Mouse (Mus musculus) hindbrain, embryonic 14.5 days (tissue): Measurements from ENCODE around the gene Mb21d2. TPM values are rescaled to one million over a fixed set of nuclear protein-coding genes. Genes with fewer than 3 reads are reported as not detected.

Source experiments
- ATAC-seq: fragments of 200-750 bp; cut with Nextera tagmentation; 2 replicates; pipeline ENCODE4 v1.8.0; 2017; ENCODE audit warnings: moderate number of reproducible peaks, mild to moderate bottlenecking, moderate TSS enrichment, moderate library complexity; ENCODE audit not compliant: low FRiP score
- DNase-seq: peaks from one replicate; pipeline ENCODE4 v3.0.0-alpha.2; 2015; ENCODE audit warnings: low spot score
- H3K27ac ChIP-seq: fragments of 300-500 bp; sonication (generic); 2 replicates; pipeline ENCODE4 v1.5.1; 2014; ENCODE audit warnings: mild to moderate bottlenecking, moderate library complexity
- H3K27me3 ChIP-seq: fragments of 300-500 bp; sonication (generic); 2 replicates; pipeline ENCODE4 v1.6.1; 2014; ENCODE audit warnings: mild to moderate bottlenecking, low read length, mixed read lengths; ENCODE audit not compliant: control insufficient read depth, insufficient read depth
- H3K36me3 ChIP-seq: fragments of 300-500 bp; sonication (generic); replicated peaks from 2 replicates; pipeline ENCODE4 v1.6.1; 2014; ENCODE audit not compliant: control insufficient read depth, insufficient read depth
- H3K4me1 ChIP-seq: fragments of 300-500 bp; sonication (generic); replicated peaks from 2 replicates; pipeline ENCODE4 v1.6.1; 2014; ENCODE audit warnings: antibody characterized with exemption, low read length, mixed read lengths; ENCODE audit not compliant: control insufficient read depth, insufficient read depth
- H3K4me2 ChIP-seq: fragments of 300-500 bp; sonication (generic); replicated peaks from 2 replicates; pipeline ENCODE4 v1.6.1; 2014; ENCODE audit warnings: mild to moderate bottlenecking, moderate library complexity
- H3K4me3 ChIP-seq: fragments of 300-500 bp; sonication (generic); replicated peaks from 2 replicates; pipeline ENCODE4 v1.5.1; 2014; ENCODE audit warnings: mild to moderate bottlenecking, low read length
- H3K9ac ChIP-seq: fragments of 300-500 bp; sonication (generic); 2 replicates; pipeline ENCODE4 v1.6.1; 2014
- H3K9me3 ChIP-seq: fragments of 300-500 bp; sonication (generic); 2 replicates; pipeline ENCODE4 v1.6.1; 2016; ENCODE audit warnings: low read length; ENCODE audit not compliant: control insufficient read depth
- WGBS: fragments of 180-500 bp; shearing (Covaris S2); extraction: QIAGEN DNeasy Blood & Tissue Kit; methylation state at CpG from one replicate; pipeline ENCODE4 v1.1.7; 2014; 5-methylcytosine and 5-hydroxymethylcytosine counted together
- polyA plus RNA-seq: library from polyadenylated mRNA; unstranded; fragments of >200 nt; fragmentation: Nextera tagmentation; extraction: Ambion mirVana; gene quantifications from 2 replicates; pipeline ENCODE4 v1.2.1, GENCODE M21; 2014

Gene Mb21d2
- polyA plus RNA-seq, 1 experiment from 2014 or later, result 19.5 TPM

DNA sequence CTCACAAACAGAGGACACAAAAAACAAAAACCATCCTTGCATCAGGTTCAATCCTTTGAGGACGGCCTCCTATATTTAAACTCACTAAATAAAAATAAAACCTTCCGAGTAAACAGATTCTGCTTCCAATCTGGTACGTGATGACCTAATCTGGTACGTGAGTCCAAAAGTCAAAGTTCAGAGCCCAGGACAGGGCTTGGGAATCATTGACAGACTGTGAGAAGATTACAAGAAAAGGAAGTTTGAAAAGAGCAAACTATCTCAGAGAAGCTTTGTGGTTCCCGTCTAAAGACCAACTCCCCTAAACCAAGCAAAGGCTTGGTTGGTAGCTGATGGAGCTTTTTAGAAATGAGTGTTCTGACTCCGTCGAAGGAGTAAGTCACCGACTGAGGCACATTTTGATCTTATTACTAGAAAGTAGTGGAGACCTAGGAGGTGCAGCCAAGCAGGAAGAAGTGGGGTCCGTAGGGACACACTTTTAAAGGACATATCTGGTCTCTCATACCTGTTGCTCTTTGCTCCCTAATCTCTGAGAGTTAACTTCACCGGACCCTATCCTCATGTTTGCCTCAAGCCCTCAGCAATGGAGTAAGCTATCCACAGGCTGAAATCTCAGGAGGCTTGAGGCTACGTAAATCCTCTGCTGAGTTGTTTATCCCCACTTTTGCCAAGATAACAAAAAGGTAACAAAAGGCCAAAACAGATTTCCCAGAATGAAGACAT lies 23.7 kb downstream of the Mb21d2 start:
- Histone ChIP-seq H3K9ac (no peak overlapping the region), H3K9me3 (no peaks in the 10 kb centered on the region), H3K4me1 (peaks cover 7% of the 10 kb centered on the region), H3K4me2 (no peak overlapping the region), H3K4me3 (no peak overlapping the region), H3K27me3 (no peaks in the 10 kb centered on the region), H3K36me3 (no peaks in the 10 kb centered on the region), H3K27ac (no peak overlapping the region)
- ATAC-seq (no peak), DNase-seq (no peak)
- WGBS, result 89% methylated on average over 11 of the region's 11 CpGs

DNA sequence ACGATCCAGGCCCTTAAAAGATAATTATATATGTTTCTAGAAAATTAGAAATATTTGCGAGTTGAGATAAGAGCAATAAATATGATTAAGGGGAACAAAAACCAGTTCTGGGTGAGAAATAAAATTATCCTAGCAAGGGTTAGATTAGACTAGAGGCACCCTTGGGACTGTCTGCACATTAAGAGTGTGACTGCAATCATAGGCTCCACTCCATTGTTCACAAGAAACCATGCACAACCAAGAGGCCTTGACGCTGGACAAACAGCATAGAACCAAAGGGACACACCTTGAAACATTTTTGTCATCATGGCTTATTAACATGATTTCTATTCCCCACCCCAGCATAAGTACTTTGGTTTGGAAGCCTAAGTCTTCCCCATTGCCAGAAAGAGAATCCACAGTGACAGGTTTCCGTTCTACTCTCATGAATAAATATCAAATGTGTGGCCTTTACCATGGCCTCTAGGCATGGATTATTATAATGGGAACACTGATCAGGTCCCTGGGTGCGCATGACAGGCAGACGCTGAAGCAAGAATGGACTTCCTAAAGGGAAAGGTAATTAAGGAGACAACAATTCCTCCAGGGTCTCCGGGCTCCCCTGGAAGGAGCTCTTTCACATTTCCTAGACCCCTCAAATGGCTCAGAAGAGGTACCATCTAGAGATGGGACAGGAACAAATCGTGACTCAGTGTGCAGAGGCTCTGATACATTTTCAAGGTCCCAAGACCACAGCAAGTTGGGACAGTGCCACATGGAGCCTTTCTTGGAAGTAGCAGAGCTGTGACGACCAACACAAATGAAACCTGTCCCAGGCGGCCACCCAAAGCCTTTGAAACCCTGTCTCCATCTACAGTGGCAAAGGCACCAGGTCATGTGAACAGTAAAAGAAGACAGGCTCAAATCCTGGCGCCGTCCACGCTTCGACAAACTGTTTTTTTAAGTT lies 26.6 kb downstream of the Mb21d2 start:
- no peaks in the 10 kb centered on the region for H3K27me3 ChIP-seq
- no peak overlapping the region for H3K9ac ChIP-seq
- H3K4me3 ChIP-seq, result no peak overlapping the region
- H3K27ac ChIP-seq, result no peak overlapping the region
- ATAC-seq, result no peak
- H3K36me3 ChIP-seq, result no peaks in the 10 kb centered on the region
- WGBS, result 67% methylated on average over 14 of the region's 14 CpGs
- H3K4me1 ChIP-seq, result peaks cover 26% of the 10 kb centered on the region
- no peak for DNase-seq
- H3K4me2 ChIP-seq, result no peak overlapping the region
- no peaks in the 10 kb centered on the region for H3K9me3 ChIP-seq

DNA sequence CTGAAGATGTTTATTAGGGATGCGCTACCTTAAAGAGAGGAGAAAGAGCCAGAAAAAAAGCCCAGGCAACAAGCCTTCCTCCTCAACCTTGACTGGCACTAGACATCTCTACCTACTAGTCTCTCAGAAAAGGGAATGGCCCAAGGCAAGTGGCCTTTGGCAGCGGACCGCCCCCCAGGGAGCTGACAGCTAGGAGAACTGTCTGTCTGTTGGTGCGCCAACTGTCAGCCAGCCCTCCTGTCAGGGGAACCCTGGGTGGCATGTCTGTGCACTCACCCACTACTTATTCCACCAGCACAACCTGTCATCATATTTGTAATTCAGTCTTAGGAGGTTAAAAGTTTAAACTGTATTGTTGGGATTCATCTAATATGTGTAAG lies 30.3 kb downstream of the Mb21d2 start:
- WGBS, result 67% methylated on average over 4 of the region's 4 CpGs
- DNase-seq, result no peak
- Histone ChIP-seq H3K27ac (no peak overlapping the region), H3K36me3 (no peaks in the 10 kb centered on the region), H3K4me1 (peaks cover 31% of the 10 kb centered on the region), H3K9ac (no peak overlapping the region), H3K9me3 (no peaks in the 10 kb centered on the region), H3K4me3 (no peak overlapping the region), H3K27me3 (no peaks in the 10 kb centered on the region), H3K4me2 (no peak overlapping the region)
- no peak for ATAC-seq

DNA sequence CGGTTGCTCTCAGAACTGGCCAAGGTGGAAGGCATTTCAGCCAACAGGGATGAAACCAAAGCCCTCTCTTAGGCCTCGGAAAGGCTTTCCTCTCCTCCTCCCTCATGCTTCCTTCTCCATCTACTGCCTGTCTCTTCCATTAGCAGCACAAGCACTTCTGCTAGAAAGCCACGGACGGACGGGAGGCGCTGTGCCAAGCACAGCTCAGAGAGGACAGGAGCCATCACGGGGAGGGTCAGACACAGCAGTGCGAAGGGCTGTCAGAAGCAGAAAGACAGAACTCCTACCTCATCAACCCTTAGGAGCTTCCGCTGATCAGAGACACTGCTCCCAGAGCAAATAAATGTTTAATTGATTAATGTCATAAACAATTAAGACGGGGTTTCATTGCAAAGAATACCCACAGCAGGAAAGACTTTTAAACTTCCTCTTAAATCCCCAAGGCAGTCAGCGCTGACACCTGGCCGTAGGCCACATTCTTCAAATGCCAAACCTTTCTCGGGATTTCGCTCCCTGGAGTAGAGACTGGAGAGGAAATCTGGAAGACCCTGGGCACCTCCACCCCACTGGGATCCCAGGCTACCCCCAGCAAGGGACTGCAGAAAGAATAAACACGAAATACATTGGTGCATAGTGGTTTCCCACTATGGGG lies 30.8 kb downstream of the Mb21d2 start:
- DNase-seq, result no peak
- ATAC-seq, result no peak

DNA sequence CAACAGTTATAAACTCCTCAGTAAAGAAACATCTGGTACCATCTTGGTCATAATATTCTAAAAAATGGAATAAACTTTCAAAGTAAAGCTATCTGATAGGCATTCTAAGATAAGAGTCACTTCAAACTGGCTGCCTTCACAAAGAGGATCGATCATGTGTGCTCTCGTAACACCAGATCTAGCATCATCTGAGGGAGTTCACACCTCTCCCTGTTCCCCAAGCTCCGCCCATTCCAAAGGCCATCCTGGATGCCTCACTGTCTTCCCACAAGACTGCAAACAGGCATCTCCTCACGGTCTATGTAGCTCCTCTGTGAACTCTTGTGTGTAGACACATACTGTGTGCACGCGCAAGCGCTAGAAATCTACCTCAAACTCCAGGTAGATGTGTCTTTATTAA lies 32.9 kb downstream of the Mb21d2 start:
- Histone ChIP-seq H3K4me2 (no peak overlapping the region), H3K4me3 (no peak overlapping the region), H3K36me3 (no peaks in the 10 kb centered on the region), H3K9me3 (no peaks in the 10 kb centered on the region), H3K4me1 (peaks cover 23% of the 10 kb centered on the region), H3K27ac (no peak overlapping the region), H3K27me3 (no peaks in the 10 kb centered on the region), H3K9ac (no peak overlapping the region)
- WGBS, result 97% methylated on average over 7 of the region's 7 CpGs
- no peak for ATAC-seq
- no peak for DNase-seq

More for the DNA sequence above, 30.8 kb downstream of the Mb21d2 start:
- no peaks in the 10 kb centered on the region for H3K9me3 ChIP-seq
- no peak overlapping the region for H3K9ac ChIP-seq
- no peaks in the 10 kb centered on the region for H3K27me3 ChIP-seq
- H3K36me3 ChIP-seq, result no peaks in the 10 kb centered on the region
- 40% methylated on average over 15 of the region's 15 CpGs for WGBS
- no peak overlapping the region for H3K4me3 ChIP-seq
- H3K4me1 ChIP-seq, result peaks cover 31% of the 10 kb centered on the region
- no peak overlapping the region for H3K27ac ChIP-seq
- H3K4me2 ChIP-seq, result no peak overlapping the region

DNA sequence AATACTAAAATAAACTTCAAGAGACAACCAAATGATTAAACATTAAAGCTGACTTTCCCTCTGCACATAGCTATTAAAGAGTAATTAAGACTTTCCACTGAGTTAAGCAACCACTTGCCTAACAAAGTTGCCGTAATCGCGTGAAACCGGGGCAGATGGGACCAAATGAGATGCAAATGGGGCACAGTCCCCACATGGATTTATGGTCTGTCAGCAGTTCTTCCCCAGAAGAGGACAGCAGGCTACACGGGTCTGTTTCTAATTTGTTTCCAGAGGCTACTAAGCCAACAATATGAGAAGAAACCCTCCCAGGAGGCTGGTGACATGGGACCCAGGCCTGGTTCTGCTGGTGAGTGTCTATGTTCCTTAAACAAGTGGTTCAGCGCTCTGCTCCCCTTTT lies 34.6 kb downstream of the Mb21d2 start:
- WGBS, result 35% methylated on average over 6 of the region's 6 CpGs
- H3K4me2 ChIP-seq, result no peak overlapping the region
- no peaks in the 10 kb centered on the region for H3K36me3 ChIP-seq
- H3K9ac ChIP-seq, result no peak overlapping the region
- no peak overlapping the region for H3K27ac ChIP-seq
- H3K4me3 ChIP-seq, result no peak overlapping the region
- peaks cover 24% of the 10 kb centered on the region for H3K4me1 ChIP-seq
- peaks cover 2% of the 10 kb centered on the region; the same call in 1 of the 2 replicates for H3K9me3 ChIP-seq
- no peak for ATAC-seq
- no peaks in the 10 kb centered on the region for H3K27me3 ChIP-seq
- no peak for DNase-seq

DNA sequence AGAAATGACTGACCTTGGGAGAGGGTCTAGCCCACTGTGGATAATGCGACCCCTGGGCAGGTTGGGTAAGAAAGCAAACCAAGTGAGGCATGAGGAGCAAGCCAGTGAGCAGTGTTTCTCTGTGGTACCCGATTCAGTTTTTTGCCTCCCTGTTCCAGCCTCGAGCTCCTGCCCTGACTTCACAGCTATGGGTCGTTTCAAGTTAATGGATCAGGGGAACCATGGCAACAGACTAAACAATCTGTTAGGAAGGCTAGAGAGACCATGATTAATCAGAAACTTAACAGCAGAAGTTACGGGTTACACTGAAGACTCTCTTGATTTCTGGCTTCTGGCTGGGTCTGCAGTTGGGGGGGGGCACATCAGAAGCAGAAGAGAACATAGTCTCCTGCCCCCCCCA lies 36.2 kb downstream of the Mb21d2 start:
- Histone ChIP-seq H3K36me3 (no peaks in the 10 kb centered on the region), H3K4me1 (peaks cover 13% of the 10 kb centered on the region), H3K27ac (no peak overlapping the region), H3K9me3 (peaks cover 7% of the 10 kb centered on the region; the same call in 1 of the 2 replicates), H3K4me2 (no peak overlapping the region), H3K4me3 (no peak overlapping the region), H3K27me3 (no peaks in the 10 kb centered on the region), H3K9ac (no peak overlapping the region)
- DNase-seq, result no peak
- no peak for ATAC-seq
- WGBS, result 23% methylated on average over 5 of the region's 5 CpGs

DNA sequence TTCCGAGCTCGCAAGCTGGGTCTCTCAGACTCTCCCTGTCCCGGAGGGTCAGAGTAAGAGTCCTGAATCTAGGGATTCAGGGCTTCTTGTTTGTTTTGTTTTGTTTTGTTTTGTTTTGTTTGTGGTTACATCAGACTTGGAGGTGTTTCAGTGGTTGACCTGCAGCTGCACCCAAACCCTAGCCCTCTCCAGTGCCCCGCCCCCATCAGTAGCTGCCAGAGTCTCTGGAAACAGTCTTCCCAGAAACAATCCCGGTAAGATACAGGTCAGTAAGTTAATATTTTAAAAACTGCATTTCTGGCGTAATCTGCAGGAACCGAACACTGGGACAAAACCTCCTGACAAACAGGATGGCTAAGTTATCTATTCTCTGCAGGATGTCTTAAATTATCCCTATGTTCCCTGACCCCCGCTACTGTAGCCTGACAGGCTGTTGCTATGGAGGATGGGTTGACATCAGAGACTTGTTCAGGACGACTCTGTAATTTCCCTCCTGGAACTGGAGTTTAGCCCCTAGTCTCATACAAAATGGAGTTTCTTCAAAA lies 43.2 kb downstream of the Mb21d2 start:
- H3K4me3 ChIP-seq, result no peak overlapping the region
- no peak overlapping the region for H3K4me2 ChIP-seq
- H3K9ac ChIP-seq, result no peak overlapping the region
- no peak for DNase-seq
- no peak overlapping the region for H3K27ac ChIP-seq
- H3K36me3 ChIP-seq, result no peaks in the 10 kb centered on the region
- 67% methylated on average over 9 of the region's 9 CpGs for WGBS
- no peak for ATAC-seq
- H3K9me3 ChIP-seq, result peaks cover 7% of the 10 kb centered on the region; the same call in 1 of the 2 replicates
- H3K27me3 ChIP-seq, result no peaks in the 10 kb centered on the region
- peaks cover 16% of the 10 kb centered on the region; the same call in 1 of the 2 replicates for H3K4me1 ChIP-seq

DNA sequence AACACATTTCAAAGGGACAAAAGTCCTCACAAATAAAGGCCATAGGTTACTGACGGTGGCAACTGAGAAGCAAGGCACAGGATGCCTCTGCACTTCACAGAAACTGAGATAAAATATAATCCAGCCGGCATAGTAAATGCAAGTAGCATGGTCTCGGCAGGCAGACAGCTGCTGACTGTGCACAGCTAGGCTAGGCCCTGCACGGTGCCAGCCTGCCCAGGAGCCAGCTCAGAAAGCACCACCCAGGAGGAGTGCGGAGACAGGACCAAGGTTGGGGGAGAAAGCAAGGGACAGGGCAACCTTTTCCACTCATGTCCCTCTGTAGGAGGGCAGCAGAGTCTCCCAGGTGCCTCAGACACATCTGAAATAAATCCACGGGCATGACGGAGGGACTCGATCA lies 44.0 kb downstream of the Mb21d2 start:
- Histone ChIP-seq H3K4me2 (no peak overlapping the region), H3K36me3 (no peaks in the 10 kb centered on the region), H3K27me3 (no peaks in the 10 kb centered on the region), H3K4me3 (no peak overlapping the region), H3K27ac (no peak overlapping the region), H3K9ac (no peak overlapping the region), H3K4me1 (peaks cover 19% of the 10 kb centered on the region), H3K9me3 (peaks cover 7% of the 10 kb centered on the region; the same call in 1 of the 2 replicates)
- no peak for DNase-seq
- no peak for ATAC-seq
- WGBS, result 64% methylated on average over 8 of the region's 8 CpGs
